Mouse (Mus musculus) left cerebral cortex, postnatal 25 days (tissue): Measurements from ENCODE around the gene Cr2. TPM values are rescaled to one million over a fixed set of nuclear protein-coding genes. Genes with fewer than 3 reads are reported as not detected.

ENCODE experiments used
- total RNA-seq, 2 experiments: library from RNA; stranded (reverse); gene quantifications; 2 replicates each; pipeline ENCODE4 v1.2.3; 2021

Cr2 gene
- total RNA-seq, 2 experiments from 2014 or later = 0.48 to 0.69 TPM

Other genes with a start within 250 kb of the Cr2 start
- 10 to 100 TPM; 52.1 to 57.5 TPM for gene Cd34, start 237.9 kb downstream of the Cr2 start, total RNA-seq
- 1 to 10 TPM; 4.0 to 4.6 TPM for gene Cd46, start 84.5 kb downstream of the Cr2 start, total RNA-seq
- 10 to 100 TPM; 32.9 to 35.8 TPM for gene Cr1l, start 45.1 kb downstream of the Cr2 start, total RNA-seq